Mouse (Mus musculus) C2C12 (cell line): ENCODE results near the gene Papolg.

Experiments used
- CEBPB ChIP-seq: IDR thresholded peaks from one replicate; pipeline ENCODE4 v1.6.1; 2011; ENCODE audit warnings: low read depth, mild to moderate bottlenecking, control low read depth, moderate library complexity
- CTCF ChIP-seq: IDR thresholded peaks from one replicate; pipeline ENCODE4 v1.5.1; 2011; ENCODE audit not compliant: control insufficient read depth, insufficient read depth, insufficient read length
- FOSL1 ChIP-seq: IDR thresholded peaks from one replicate; pipeline ENCODE4 v1.8.0; 2011; ENCODE audit warnings: mild to moderate bottlenecking, low read length; ENCODE audit not compliant: poor library complexity, insufficient read depth, severe bottlenecking
- MAX ChIP-seq: IDR thresholded peaks from one replicate; pipeline ENCODE4 v1.6.1; 2011; ENCODE audit warnings: mild to moderate bottlenecking, control low read depth
- MYOD1 ChIP-seq: IDR thresholded peaks from one replicate; pipeline ENCODE4 v1.6.1; 2011; ENCODE audit warnings: low read depth; ENCODE audit not compliant: control insufficient read depth, insufficient read length
- MYOG ChIP-seq: IDR thresholded peaks from one replicate; pipeline ENCODE4 v1.6.1; 2011; ENCODE audit not compliant: control insufficient read depth, insufficient read length; ENCODE audit errors: extremely low read depth
- USF1 ChIP-seq: IDR thresholded peaks from one replicate; pipeline ENCODE4 v1.6.1; 2011; ENCODE audit warnings: low read depth, mild to moderate bottlenecking, control low read depth, moderate library complexity

DNA sequence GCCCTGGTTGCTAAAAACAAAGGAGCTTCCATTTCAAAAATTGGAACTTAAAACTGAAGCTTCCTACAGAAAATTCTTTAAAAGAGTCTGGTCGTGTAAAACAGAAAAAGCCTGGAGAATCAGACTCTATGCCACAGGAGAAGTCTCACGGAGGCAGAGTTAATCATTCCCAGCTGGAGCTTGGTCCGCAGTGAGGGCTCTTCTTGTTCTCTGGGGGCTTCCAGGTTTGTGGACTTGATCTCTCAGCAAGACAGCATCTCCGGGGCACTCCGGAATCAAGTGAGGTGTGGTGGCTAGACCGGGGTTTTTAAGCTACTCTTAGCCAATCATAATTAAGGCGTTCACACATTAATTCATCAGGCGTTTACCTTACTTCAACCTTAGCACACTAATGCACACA, 32.6 kb upstream of the Papolg start:
- TF ChIP-seq USF1 (no peak), CTCF (no peak), MAX (no peak), MYOD1 (no peak), CEBPB (no peak), FOSL1 (no peak), MYOG (no peak)
